Mouse (Mus musculus): ENCODE results near the gene Vps72.
A peak's percentile ranks its signal among the peaks of the same experiment; 100 is the strongest.
"Not testable (repeated sequence)": the region's sequence is repeated elsewhere in the genome, so short reads cannot be mapped to it uniquely, and the experiment has no call there.

Gene Vps72

DNA sequence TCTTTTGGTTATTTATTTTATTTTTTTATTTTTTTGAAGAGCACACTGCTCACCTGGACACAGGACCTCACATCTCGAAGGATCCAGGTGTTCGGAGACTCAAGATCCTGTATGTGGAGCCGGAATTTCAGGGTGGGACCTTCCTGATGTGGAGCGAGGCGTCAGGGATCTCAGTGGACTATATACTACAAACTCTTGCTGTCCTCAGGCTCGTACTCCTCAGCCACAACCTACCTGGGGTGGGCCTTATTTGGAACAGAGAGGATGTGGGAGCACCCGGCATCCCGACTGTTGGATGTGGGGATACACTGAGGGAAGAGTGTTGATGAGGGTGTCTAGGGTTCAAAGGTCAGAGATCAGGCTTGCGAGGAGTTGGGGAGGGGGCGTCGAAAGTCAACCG is 23.3 kb downstream of the Vps72 start:
- DNase-seq: not testable (repeated sequence)

DNA sequence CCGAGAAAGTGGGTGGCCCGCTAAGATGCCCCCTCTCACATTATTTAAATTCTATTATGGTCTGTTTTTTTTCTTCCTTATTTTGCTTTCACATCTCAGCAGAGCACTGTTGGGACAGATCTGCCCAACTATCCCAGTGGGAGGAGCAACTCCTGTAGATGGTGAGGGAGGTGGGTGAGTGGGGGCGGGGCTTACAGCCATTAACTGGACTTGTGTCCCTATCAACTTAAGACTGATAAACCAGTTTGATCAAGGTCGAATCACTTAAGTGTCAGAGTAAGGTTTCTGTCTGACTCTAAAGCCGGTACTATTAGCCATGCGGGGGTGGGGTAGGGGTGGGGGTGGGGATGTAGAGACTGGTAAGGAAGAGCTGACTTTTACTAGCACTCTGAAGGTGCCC is 24.2 kb downstream of the Vps72 start:
- no peak for DNase-seq

DNA sequence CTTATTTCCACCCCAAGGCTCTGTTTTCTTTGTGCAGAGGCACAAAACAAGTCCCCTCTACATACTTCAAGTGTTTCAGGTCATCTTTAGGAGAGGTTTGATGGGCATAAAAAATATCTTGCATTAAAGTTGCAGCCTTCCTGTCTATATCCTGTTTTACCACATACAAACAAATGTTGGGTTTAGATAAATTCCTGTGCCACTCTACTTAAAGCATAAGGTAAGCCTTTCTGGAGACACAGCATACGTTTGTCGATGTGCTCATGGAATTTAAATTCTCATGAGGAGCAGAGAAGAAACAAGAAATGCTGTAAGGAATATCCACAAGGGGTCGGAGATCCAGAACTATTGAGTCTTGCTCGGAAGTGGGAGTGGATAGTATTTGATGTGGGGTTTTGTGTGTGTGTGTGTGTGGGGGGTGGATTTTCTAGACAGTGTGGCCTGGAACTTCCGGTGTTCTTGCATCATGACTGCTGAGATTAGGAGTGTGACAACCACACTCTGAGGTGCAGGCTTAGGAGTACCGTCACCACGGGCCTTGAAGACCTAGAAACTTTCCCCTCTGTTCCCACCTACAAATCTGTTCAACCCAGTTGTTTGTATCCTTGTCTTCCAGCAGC is 24.7 kb downstream of the Vps72 start:
- DNase-seq: no peak

DNA sequence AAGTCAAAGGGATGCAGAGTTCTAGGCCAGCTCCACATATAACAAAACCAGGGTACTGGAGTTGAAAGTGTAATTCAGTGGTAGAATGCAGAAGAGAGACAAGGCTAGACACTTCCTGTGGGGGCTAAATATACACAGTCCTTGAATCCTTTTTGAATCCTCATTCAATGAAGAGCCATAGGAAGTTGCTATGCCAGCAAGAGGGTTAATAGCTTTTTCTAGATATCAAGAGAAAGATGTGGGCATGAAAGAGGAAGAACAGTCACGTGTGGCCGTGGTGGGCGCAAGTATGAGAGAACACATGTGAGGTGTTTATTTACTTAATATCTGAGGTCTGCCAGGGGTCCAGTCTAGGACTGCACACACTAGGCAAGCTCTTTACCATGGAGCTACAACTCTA is 25.5 kb downstream of the Vps72 start:
- DNase-seq: no peak

DNA sequence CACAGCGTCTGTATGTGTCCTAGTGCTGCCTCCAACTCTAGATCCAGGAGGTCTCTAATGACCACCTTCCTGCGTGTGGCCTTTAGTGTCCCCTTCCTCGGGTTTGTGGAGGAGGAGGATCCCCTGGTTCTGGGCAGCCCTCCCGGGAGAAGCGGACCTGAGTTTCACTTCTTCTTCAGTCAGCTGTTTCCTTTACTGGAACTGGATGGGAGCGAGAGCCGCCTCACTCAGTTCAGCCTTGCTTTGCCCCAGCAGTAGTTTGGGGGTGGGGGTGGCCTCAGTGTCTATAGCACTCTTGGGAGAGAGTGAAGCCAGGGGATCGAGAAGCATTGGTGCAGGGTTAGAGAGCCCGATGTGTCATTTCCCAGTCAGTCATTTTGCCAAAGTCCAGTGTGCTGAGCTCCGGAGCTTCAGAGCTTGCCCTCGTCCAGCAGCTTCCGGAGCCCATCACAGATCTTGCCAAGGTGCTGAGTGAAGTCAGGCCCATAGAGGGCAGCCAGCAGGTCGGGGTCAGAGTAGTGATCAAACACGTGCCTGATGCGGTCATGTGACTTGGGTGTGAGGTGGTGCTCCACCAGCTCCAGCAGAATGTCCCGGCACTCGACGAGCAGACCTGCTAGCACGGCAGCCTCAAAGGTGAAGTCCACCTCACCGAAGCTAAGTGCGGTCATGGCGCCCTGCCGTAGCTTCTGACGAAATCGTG is 28.9 kb downstream of the Vps72 start:
- DNase-seq: no peak

DNA sequence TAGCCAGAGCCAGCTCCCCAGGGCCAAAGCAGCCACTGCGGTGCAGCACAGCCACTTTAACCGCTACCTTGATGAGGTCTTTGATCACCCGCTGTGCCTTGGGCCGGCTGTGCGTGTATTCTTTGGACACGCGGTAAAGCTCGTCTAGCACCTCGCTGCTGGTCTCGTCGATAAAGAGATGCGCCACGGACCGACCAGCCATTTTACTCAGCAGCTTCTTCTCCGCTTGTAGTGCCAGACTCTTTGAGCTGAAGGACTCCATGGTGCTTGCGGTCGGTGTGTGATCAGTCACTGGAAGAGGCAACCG is 29.4 kb downstream of the Vps72 start:
- DNase-seq: no peak

DNA sequence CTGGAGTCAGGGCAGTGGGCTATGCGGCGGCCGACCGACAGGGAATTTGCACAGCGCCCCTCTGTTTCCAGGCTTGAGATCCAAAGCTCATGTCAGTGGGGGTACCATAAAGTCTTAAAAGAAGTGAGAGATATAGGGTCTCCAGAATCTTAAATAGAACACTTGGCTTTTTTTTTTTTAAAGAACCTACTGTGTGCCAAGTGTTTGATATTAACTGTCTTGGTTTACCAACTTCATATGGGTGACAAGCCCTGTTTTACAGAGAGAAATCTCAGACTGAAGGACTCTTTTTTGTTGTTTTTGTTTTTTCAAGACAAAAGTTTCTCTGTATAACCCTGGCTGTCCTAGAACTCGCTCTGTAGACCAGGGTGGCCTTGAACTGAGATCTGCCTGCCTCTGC is 30.0 kb downstream of the Vps72 start:
- no peak for DNase-seq

DNA sequence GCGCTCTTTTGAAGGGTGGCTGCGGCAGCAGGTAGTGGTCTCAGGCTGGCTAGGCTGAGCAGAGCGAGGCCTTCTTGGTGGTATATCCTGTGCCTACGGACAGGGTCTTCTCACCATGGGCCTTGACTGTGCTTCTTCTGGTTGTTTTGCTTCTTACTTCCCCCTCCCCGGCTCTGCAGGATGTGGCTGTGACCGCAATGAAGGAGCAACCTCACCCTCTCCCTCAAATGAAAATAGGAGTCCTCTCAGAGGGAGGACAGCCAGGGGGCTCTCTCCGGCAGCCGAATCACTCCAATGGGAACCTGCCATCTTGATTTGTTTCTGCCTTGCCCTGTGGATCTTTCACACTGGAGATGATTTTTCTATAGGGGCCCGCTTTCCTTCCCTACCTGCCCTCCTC is 30.7 kb downstream of the Vps72 start:
- DNase-seq: no peak

DNA sequence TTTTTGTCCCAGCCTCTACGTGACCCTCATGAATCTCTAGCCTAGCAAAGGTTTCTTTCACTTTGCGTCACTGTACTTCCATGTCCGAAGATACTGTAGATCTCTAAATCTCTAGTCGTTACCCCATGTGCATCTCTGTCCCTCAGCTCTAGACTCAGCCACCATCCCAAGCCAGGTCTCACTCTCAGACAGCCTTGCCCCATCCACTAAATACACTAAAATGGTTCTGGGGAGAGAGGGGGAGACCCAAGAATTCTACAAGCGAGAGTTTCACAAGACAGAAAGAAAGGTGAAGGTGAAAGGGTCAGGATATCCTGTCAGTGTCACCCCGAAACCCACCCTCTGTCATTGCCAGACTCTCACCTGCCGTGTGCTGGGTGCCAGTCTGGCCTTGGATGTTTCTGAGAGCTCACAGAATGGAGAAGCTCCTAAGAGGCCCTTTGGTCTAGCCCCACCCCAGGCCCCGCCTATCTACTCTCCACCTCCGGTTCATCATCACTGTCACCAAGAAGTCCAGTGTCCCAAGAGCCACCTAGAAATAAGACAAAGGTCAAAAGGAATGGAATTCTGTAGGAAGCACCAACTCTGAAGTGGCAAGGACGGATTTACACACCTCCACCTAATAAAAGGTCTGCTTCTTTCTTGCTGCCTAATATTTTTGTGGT is 31.3 kb downstream of the Vps72 start, which contains the start of gene Tnfaip8l2:
TSS of gene Tnfaip8l2 (minus strand) at position 409 of the 665 bp plus-strand sequence.
- no peak for DNase-seq

DNA sequence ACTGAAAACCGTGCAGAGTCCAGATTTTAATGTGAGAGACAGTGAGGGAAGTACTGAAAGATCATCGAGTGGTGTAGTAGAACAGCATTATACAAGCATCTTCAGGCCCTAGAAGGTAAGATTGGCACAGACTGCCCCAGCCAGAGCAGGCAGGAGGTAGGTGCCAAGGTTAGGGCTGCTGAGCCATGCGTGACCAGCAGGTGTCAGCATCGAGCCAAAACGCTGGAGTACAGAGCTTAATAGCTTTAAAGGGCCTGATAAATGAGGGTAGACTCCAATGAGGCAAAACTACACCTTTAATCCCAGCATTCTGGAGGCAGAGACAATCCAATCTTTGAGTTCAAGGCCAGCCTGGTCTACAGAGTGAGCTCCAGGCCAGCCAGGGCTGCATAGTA is 31.8 kb downstream of the Vps72 start:
- DNase-seq: peak; percentile 73

GRCm38 (mm10) chr3:95147924-95148323 is 37.1 kb downstream of the Vps72 start:
- no peak for DNase-seq

DNA sequence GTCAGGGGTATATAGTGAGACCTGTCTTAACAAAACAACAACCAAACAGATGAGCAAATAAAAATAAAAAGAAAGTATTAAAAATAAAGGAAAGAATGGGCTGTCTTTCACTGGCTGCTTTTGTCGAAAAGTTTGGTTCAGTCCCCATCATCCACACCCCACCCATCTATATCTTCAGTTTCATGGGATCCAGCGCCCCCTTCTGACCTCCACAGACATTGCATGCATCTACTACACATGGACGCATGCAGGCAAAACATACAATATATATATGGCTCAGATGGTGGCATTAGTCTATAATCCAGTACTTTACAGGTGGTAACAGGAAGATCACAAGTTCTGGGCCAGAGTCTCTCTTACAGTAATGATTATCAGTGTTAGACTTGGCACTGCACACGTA is 43.1 kb downstream of the Vps72 start:
- no peak for DNase-seq

- no peak for DNase-seq
These were observed 48.7 kb downstream of the Vps72 start for GRCm38 (mm10) chr3:95159511-95159986.

DNA sequence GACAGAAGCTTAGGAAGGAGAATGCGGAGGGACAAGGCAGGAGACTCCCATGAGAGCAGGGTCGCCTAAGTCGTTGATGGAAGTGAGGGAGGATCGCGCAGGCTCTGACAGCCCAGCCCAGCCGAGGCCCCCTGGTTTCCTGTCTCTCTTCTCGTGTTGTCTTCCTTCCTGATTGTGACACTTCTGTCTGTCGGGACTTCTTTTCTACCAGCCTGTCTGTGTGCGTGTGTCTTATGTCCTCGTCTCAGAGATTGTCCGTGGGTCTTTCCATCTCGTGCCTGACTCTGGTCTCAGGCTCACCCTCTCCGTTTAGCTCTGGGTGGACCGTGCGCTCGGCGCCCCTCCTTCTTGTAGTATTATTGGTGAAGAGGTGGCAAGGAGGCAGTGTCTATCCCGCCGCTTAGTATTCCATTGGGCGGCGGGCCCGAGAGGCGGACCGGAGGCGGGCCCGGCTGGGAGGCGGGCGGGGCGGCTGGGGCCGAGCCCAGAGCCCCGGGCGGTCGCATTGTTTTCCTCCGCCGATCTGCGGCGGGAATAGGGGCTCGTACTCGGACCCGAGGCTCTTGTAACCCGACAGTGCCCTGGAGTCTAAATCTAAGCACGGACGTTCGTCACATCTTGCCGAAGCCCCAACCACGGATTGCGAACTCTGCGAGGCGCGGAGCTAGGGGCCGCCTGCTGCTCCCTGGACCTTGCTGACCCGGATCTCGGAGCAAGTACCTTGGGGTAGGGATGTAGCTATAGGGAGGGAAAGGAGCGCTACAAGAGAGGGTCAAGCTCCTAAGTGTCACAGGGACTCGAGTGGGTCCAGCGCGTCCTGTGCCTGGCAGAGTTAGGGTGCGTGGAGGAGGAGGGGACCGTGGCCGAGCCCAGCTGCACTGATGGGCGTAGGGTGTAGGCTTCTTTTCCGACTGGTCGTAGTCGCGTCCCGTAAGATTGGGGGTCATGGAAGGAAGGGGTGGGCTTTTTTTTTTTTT is 49.5 kb downstream of the Vps72 start, which contains the start of gene Sema6c:
TSS of gene Sema6c (plus strand) at position 471 of the 977 bp plus-strand sequence.
- peak; percentile 89 for DNase-seq

DNA sequence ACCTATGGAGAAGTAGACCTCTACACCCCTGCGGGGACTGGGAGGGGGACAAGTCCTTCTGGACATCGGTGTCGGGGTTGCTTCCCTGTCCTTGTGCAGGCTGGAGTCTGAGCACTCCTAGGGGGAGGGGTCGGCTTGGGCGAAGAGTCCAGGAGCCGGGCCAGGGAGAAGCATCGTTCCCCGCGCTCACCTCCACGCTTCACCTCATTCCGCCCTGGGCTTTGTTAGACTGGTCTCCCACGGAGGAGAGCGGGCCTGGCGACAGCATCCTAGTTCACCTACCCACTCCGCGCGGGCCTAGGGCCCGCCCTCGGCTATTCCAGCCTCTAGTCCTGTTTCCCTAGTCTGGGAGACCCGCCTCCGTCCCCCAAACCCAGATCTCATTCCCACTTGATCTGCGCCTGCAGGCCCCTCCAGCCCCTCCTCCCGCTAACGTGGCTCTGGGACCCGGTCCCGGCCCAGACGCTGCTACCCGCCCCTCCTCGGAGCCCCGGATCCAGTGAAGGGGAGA is 50.3 kb downstream of the Vps72 start:
- DNase-seq: no peak

DNA sequence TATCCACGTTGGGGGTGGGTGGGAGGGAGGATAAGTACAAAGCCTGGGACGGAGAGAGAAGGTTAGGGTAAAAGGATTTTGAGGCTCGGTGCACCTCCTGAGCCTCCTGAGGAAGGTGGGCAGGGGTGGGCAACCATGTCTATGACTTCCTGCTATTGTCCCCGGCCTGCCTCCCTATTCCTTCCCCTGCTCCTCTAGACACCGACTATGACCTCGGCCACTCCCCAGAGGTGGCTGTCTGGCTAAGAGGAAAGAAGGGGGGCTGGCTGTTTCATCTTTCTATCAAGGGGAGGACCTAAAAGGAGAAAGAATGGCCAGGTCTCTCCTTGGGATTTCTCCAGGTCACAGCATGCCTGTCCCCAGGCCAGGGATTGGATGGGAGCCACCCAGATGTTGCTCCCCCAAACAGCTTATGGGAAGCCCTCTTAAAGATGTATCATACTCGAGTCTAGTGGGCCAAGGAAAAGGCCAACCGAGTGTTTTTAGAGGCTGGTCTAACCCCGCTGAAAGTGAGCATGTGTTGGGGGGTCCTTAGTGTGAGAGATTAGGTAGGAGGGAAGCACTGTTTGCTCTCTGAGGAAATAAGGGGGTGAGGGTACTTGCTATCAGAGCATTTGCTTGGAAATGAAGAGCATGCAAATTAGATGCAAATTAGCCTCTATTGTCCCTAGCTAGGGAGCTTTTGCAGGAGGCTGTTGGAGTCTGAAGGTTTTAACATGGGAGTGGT is 51.0 kb downstream of the Vps72 start:
- DNase-seq: no peak

GRCm38 (mm10) chr3:95162345-95162628 is 51.5 kb downstream of the Vps72 start:
- DNase-seq: no peak

- no peak for DNase-seq
These were observed 52.8 kb downstream of the Vps72 start for GRCm38 (mm10) chr3:95163419-95164255.

DNA sequence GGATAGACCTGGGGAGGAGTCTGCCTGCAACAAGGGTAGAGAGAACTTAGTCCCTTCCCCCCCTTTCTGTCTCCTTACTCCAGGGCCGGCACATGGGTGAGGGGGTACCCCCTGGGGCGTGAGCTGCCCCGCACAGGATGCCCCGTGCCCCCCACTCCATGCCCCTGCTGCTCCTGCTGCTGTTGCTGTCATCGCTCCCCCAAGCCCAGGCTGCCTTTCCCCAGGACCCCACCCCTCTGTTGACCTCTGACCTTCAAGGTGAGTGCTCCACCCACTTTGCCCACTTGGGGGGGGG is 53.4 kb downstream of the Vps72 start:
- no peak for DNase-seq

GRCm38 (mm10) chr3:95164840-95165239 is 54.0 kb downstream of the Vps72 start:
- no peak for DNase-seq

GRCm38 (mm10) chr3:95169996-95170395 is 59.2 kb downstream of the Vps72 start:
- DNase-seq: no peak

- DNase-seq: no peak
These were observed 60.3 kb downstream of the Vps72 start for GRCm38 (mm10) chr3:95171105-95171504.

Data from right cerebral cortex, postnatal 25 days (tissue).